Mouse (Mus musculus): ENCODE measurements around the gene Lkaaear1.

Gene Lkaaear1

GRCm38 (mm10) chr2:181684713-181685112 lies 13.5 kb downstream of the Lkaaear1 start:
- DNase-seq (ENCODE audit: extremely low read depth, insufficient read length, low spot score) = no peak

- no peak for DNase-seq (ENCODE audit: extremely low read depth, insufficient read length, low spot score)
Observed at GRCm38 (mm10) chr2:181683381-181683780, 14.9 kb downstream of the Lkaaear1 start.

- DNase-seq (ENCODE audit: extremely low read depth, insufficient read length, low spot score) = no peak
Observed at GRCm38 (mm10) chr2:181681978-181682377, 16.3 kb downstream of the Lkaaear1 start.

GRCm38 (mm10) chr2:181680716-181681117 lies 17.5 kb downstream of the Lkaaear1 start:
- peak; percentile 61 for DNase-seq (ENCODE audit: extremely low read depth, insufficient read length, low spot score)

- peak; percentile 84 for DNase-seq (ENCODE audit: extremely low read depth, insufficient read length, low spot score)
Observed at GRCm38 (mm10) chr2:181679951-181680715, 18.1 kb downstream of the Lkaaear1 start, which contains the start of gene Tcea2. TSS of gene Tcea2 (plus strand) at chr2:181680310.

GRCm38 (mm10) chr2:181678780-181679179 lies 19.5 kb downstream of the Lkaaear1 start:
- DNase-seq (ENCODE audit: extremely low read depth, insufficient read length, low spot score) = peak; percentile 62

- no peak for DNase-seq (ENCODE audit: extremely low read depth, insufficient read length, low spot score)
Observed at GRCm38 (mm10) chr2:181677755-181678098, 20.5 kb downstream of the Lkaaear1 start.

GRCm38 (mm10) chr2:181677096-181677754 lies 21.0 kb downstream of the Lkaaear1 start:
- peak; percentile 42 for DNase-seq (ENCODE audit: extremely low read depth, insufficient read length, low spot score)

GRCm38 (mm10) chr2:181676424-181676823 lies 21.8 kb downstream of the Lkaaear1 start:
- DNase-seq (ENCODE audit: extremely low read depth, insufficient read length, low spot score) = no peak

GRCm38 (mm10) chr2:181675454-181675853 lies 22.8 kb downstream of the Lkaaear1 start:
- DNase-seq (ENCODE audit: extremely low read depth, insufficient read length, low spot score) = peak; percentile 80

- DNase-seq (ENCODE audit: extremely low read depth, insufficient read length, low spot score) = no peak
Observed at GRCm38 (mm10) chr2:181674934-181675333, 23.3 kb downstream of the Lkaaear1 start.

GRCm38 (mm10) chr2:181673501-181673900 lies 24.7 kb downstream of the Lkaaear1 start:
- DNase-seq (ENCODE audit: extremely low read depth, insufficient read length, low spot score) = no peak

GRCm38 (mm10) chr2:181671984-181672383 lies 26.3 kb downstream of the Lkaaear1 start:
- DNase-seq (ENCODE audit: extremely low read depth, insufficient read length, low spot score) = no peak

- no peak for DNase-seq (ENCODE audit: extremely low read depth, insufficient read length, low spot score)
Observed at GRCm38 (mm10) chr2:181671326-181671725, 26.9 kb downstream of the Lkaaear1 start, which contains the start of gene Sox18. TSS of gene Sox18 (minus strand) at chr2:181671640.

GRCm38 (mm10) chr2:181670913-181671311 lies 27.3 kb downstream of the Lkaaear1 start:
- no peak for DNase-seq (ENCODE audit: extremely low read depth, insufficient read length, low spot score)

GRCm38 (mm10) chr2:181670285-181670912 lies 27.8 kb downstream of the Lkaaear1 start:
- DNase-seq (ENCODE audit: extremely low read depth, insufficient read length, low spot score) = no peak

- DNase-seq (ENCODE audit: extremely low read depth, insufficient read length, low spot score) = no peak
Observed at GRCm38 (mm10) chr2:181663298-181663630, 35.0 kb downstream of the Lkaaear1 start.

GRCm38 (mm10) chr2:181662620-181663297 lies 35.5 kb downstream of the Lkaaear1 start:
- DNase-seq (ENCODE audit: extremely low read depth, insufficient read length, low spot score) = no peak

GRCm38 (mm10) chr2:181659609-181660055 lies 38.6 kb downstream of the Lkaaear1 start:
- peak; percentile 49 for DNase-seq (ENCODE audit: extremely low read depth, insufficient read length, low spot score)

GRCm38 (mm10) chr2:181658930-181659555 lies 39.2 kb downstream of the Lkaaear1 start:
- no peak for DNase-seq (ENCODE audit: extremely low read depth, insufficient read length, low spot score)

- no peak for DNase-seq (ENCODE audit: extremely low read depth, insufficient read length, low spot score)
Observed at GRCm38 (mm10) chr2:181658528-181658927, 39.7 kb downstream of the Lkaaear1 start.
